Mouse (Mus musculus) ES-Bruce4 (cell line): Measurements from ENCODE around the gene Nhlh2.

Experiments
- CTCF ChIP-seq: IDR thresholded peaks from one replicate; pipeline ENCODE4 v1.8.1; 2011; ENCODE audit warnings: low read depth, low read length
- EP300 ChIP-seq: IDR thresholded peaks from 2 replicates; pipeline ENCODE4 v1.6.1; 2011; ENCODE audit warnings: low read depth, low read length; ENCODE audit not compliant: insufficient read depth

DNA sequence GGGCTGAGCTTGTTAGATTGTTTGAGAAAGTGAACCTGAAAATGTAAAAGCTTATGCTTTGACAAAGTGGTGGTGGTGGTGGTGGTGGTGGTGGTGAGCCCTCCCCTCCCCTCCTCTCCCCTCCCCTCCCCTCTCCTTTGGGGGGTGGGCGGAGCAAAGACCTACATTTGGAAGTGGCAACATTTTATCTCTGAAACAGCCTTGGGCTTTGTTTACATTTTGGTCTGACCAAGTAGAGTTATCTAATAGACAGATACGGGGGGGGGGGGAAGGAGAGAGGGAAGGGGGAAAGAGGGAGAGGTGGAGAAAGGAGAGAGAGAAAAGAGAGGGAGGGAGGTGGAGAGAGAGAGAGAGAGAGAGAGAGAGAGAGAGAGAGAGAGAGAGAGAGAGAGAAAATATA, 12.8 kb downstream of the Nhlh2 start:
- no peak for TF ChIP-seq CTCF
- TF ChIP-seq EP300, result no peak
